ENCODE assay signal across 27 mouse cellular contexts in the genomic region with DNA sequence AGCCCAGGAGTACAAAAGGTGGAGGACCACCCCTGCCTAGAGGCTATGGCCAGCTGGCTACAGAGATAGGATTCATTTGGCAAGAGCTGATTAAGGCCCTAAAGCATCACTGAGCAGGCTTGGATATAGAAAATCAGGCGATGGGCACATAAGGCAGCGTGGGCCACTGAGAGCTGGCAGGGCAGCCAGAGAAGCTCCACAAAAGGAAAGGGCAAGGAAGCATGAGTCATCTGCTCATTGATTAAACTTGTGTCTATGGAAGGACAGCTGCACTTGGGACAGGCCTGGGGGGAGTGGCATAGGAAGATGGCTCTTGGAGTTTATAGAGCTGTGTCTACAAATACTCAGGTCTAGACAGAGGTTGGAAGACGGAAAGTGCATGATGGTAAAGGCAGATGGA.
"Had no signal": no experiment of that assay in that cellular context is flagged by ENCODE, and none has a peak within 500 bp of the region (broad histone marks: within the 10 kb centered on the region; RNA-seq: fewer than 3 reads in every experiment).

No protein-coding gene starts in this region.

- H3K36me3 ChIP-seq: heart, embryonic 15.5 days; hindbrain, embryonic 13.5 days; hindbrain, embryonic 15.5 days; liver, embryonic 12.5 days had no signal

- H3K4me3 ChIP-seq: gastrocnemius, adult 2 months; heart, embryonic 10.5 days; heart, embryonic 13.5 days; heart, embryonic 15.5 days; hindbrain, embryonic 13.5 days; hindbrain, embryonic 15.5 days; kidney, embryonic 15.5 days; limb, embryonic 13.5 days; limb, embryonic 15.5 days; liver, embryonic 12.5 days had no signal

- H3K4me2 ChIP-seq: heart, embryonic 13.5 days; heart, embryonic 15.5 days; hindbrain, embryonic 13.5 days; hindbrain, embryonic 15.5 days; kidney, embryonic 15.5 days; limb, embryonic 13.5 days; limb, embryonic 15.5 days; liver, embryonic 12.5 days had no signal

- H3K27me3 ChIP-seq: heart, embryonic 13.5 days; heart, embryonic 15.5 days; hindbrain, embryonic 13.5 days; hindbrain, embryonic 15.5 days; kidney, embryonic 15.5 days; limb, embryonic 13.5 days; limb, embryonic 15.5 days; liver, embryonic 12.5 days had no signal

- H3K9ac ChIP-seq: heart, embryonic 13.5 days; heart, embryonic 15.5 days; hindbrain, embryonic 13.5 days; hindbrain, embryonic 15.5 days; kidney, embryonic 15.5 days; limb, embryonic 13.5 days; limb, embryonic 15.5 days; liver, embryonic 12.5 days; liver, embryonic 14.5 days had no signal

- ATAC-seq: hindbrain, postnatal 0 days; intestine, embryonic 16.5 days; liver, embryonic 12.5 days had no signal

- H3K4me1 ChIP-seq: heart, embryonic 15.5 days; kidney, embryonic 15.5 days; liver, embryonic 12.5 days had no signal

- DNase-seq: gastrocnemius, adult 2 months; gastrocnemius, postnatal 10 days; gastrocnemius, postnatal 25 days; heart, adult 18-20 months; heart, postnatal 14 days; heart, postnatal 36 days; kidney, adult 11 months; kidney, adult 2 months; kidney, adult 9 months; kidney, postnatal 14 days; kidney, postnatal 36 days; layer of hippocampus, adult 9-11 months; layer of hippocampus, postnatal 36 days; left cerebral cortex, postnatal 4 days had no signal

- H3K27ac ChIP-seq: gastrocnemius, adult 2 months; heart, embryonic 10.5 days; heart, embryonic 13.5 days; heart, embryonic 15.5 days; hindbrain, embryonic 13.5 days; hindbrain, embryonic 15.5 days; hindbrain, postnatal 0 days; kidney, embryonic 15.5 days; kidney, postnatal 0 days; limb, embryonic 13.5 days; limb, embryonic 15.5 days; liver, embryonic 12.5 days; liver, embryonic 14.5 days had no signal
